Mouse (Mus musculus): ENCODE measurements around the gene Kcnab1. TPM values are rescaled to one million over a fixed set of nuclear protein-coding genes. Genes with fewer than 3 reads are reported as not detected.
A peak's percentile ranks its signal among the peaks of the same experiment; 100 is the strongest.

Kcnab1 gene
- polyA plus RNA-seq, 1 experiment from 2014 or later: 5.6 TPM

- no peak for ATAC-seq (ENCODE audit: insufficient number of reproducible peaks, insufficient read depth, low FRiP score, low TSS enrichment)
- 68% methylated on average over 1 of the region's 1 CpGs for WGBS
- no peaks in the 10 kb centered on the region for H3K36me3 ChIP-seq
- no peak overlapping the region for H3K27ac ChIP-seq
- no peak overlapping the region for H3K4me2 ChIP-seq (replicated peaks)
- H3K9me3 ChIP-seq: no peaks in the 10 kb centered on the region
- H3K27me3 ChIP-seq: no peaks in the 10 kb centered on the region
- H3K9ac ChIP-seq: no peak overlapping the region
- H3K4me1 ChIP-seq: no peaks in the 10 kb centered on the region
- no peak overlapping the region for H3K4me3 ChIP-seq
These were observed 164.1 kb downstream of the Kcnab1 start for GRCm38 (mm10) chr3:65273317-65273716.

- WGBS: 71% methylated on average over 10 of the region's 10 CpGs
- no peaks in the 10 kb centered on the region for H3K27me3 ChIP-seq
- H3K27ac ChIP-seq: no peak overlapping the region
- H3K9ac ChIP-seq: no peak overlapping the region
- ATAC-seq (ENCODE audit: insufficient number of reproducible peaks, insufficient read depth, low FRiP score, low TSS enrichment): no peak
- no peaks in the 10 kb centered on the region for H3K9me3 ChIP-seq
- no peak overlapping the region for H3K4me2 ChIP-seq (replicated peaks)
- no peaks in the 10 kb centered on the region for H3K4me1 ChIP-seq
- no peaks in the 10 kb centered on the region for H3K36me3 ChIP-seq
- H3K4me3 ChIP-seq: no peak overlapping the region
These were observed 168.6 kb downstream of the Kcnab1 start for GRCm38 (mm10) chr3:65277777-65278176.

GRCm38 (mm10) chr3:65283366-65283765, 174.2 kb downstream of the Kcnab1 start:
- no peaks in the 10 kb centered on the region for H3K27me3 ChIP-seq
- H3K4me1 ChIP-seq: no peaks in the 10 kb centered on the region
- WGBS: 66% methylated on average over 2 of the region's 2 CpGs
- H3K9ac ChIP-seq: no peak overlapping the region
- no peak overlapping the region for H3K4me2 ChIP-seq (replicated peaks)
- H3K27ac ChIP-seq: no peak overlapping the region
- no peaks in the 10 kb centered on the region for H3K36me3 ChIP-seq
- H3K4me3 ChIP-seq: no peak overlapping the region
- no peaks in the 10 kb centered on the region for H3K9me3 ChIP-seq
- ATAC-seq (ENCODE audit: insufficient number of reproducible peaks, insufficient read depth, low FRiP score, low TSS enrichment): no peak

- Histone ChIP-seq H3K4me2 (replicated peaks) (no peak overlapping the region), H3K9me3 (no peaks in the 10 kb centered on the region), H3K4me1 (no peaks in the 10 kb centered on the region), H3K9ac (no peak overlapping the region), H3K36me3 (no peaks in the 10 kb centered on the region), H3K4me3 (no peak overlapping the region), H3K27ac (no peak overlapping the region), H3K27me3 (no peaks in the 10 kb centered on the region)
- ATAC-seq (ENCODE audit: insufficient number of reproducible peaks, insufficient read depth, low FRiP score, low TSS enrichment): no peak
- WGBS: 75% methylated on average over 2 of the region's 2 CpGs
These were observed 179.8 kb downstream of the Kcnab1 start for GRCm38 (mm10) chr3:65288994-65289393.

GRCm38 (mm10) chr3:65296996-65297395, 187.8 kb downstream of the Kcnab1 start:
- H3K27ac ChIP-seq: no peak overlapping the region
- H3K9ac ChIP-seq: no peak overlapping the region
- no peak overlapping the region for H3K4me2 ChIP-seq (replicated peaks)
- 27% methylated on average over 4 of the region's 4 CpGs for WGBS
- H3K27me3 ChIP-seq: no peaks in the 10 kb centered on the region
- H3K36me3 ChIP-seq: no peaks in the 10 kb centered on the region
- no peak for ATAC-seq (ENCODE audit: insufficient number of reproducible peaks, insufficient read depth, low FRiP score, low TSS enrichment)
- no peak overlapping the region for H3K4me3 ChIP-seq
- H3K9me3 ChIP-seq: no peaks in the 10 kb centered on the region
- no peaks in the 10 kb centered on the region for H3K4me1 ChIP-seq

- ATAC-seq (ENCODE audit: insufficient number of reproducible peaks, insufficient read depth, low FRiP score, low TSS enrichment): no peak
- no peak overlapping the region for H3K4me2 ChIP-seq (replicated peaks)
- no peaks in the 10 kb centered on the region for H3K36me3 ChIP-seq
- WGBS: 88% methylated on average over 4 of the region's 4 CpGs
- no peak overlapping the region for H3K27ac ChIP-seq
- no peak overlapping the region for H3K4me3 ChIP-seq
- H3K27me3 ChIP-seq: no peaks in the 10 kb centered on the region
- no peak overlapping the region for H3K9ac ChIP-seq
- H3K4me1 ChIP-seq: no peaks in the 10 kb centered on the region
- H3K9me3 ChIP-seq: no peaks in the 10 kb centered on the region
These were observed 190.0 kb downstream of the Kcnab1 start for GRCm38 (mm10) chr3:65299205-65299604.

GRCm38 (mm10) chr3:65301531-65301930, 192.3 kb downstream of the Kcnab1 start:
- H3K4me3 ChIP-seq: no peak overlapping the region
- H3K4me1 ChIP-seq: no peaks in the 10 kb centered on the region
- no peak overlapping the region for H3K9ac ChIP-seq
- H3K4me2 ChIP-seq (replicated peaks): no peak overlapping the region
- ATAC-seq (ENCODE audit: insufficient number of reproducible peaks, insufficient read depth, low FRiP score, low TSS enrichment): no peak
- H3K9me3 ChIP-seq: no peaks in the 10 kb centered on the region
- WGBS: 66% methylated on average over 3 of the region's 3 CpGs
- H3K27ac ChIP-seq: no peak overlapping the region
- H3K27me3 ChIP-seq: no peaks in the 10 kb centered on the region
- no peaks in the 10 kb centered on the region for H3K36me3 ChIP-seq

- H3K36me3 ChIP-seq: no peaks in the 10 kb centered on the region
- WGBS: 18% methylated on average over 5 of the region's 5 CpGs
- H3K27me3 ChIP-seq: no peaks in the 10 kb centered on the region
- H3K4me2 ChIP-seq (replicated peaks): no peak overlapping the region
- no peak overlapping the region for H3K9ac ChIP-seq
- H3K4me1 ChIP-seq: no peaks in the 10 kb centered on the region
- no peak overlapping the region for H3K4me3 ChIP-seq
- H3K27ac ChIP-seq: no peak overlapping the region
- ATAC-seq (ENCODE audit: insufficient number of reproducible peaks, insufficient read depth, low FRiP score, low TSS enrichment): no peak
- no peaks in the 10 kb centered on the region for H3K9me3 ChIP-seq
These were observed 193.4 kb downstream of the Kcnab1 start for GRCm38 (mm10) chr3:65302559-65302958.

GRCm38 (mm10) chr3:65315837-65316236, 206.7 kb downstream of the Kcnab1 start:
- Histone ChIP-seq H3K4me1 (no peaks in the 10 kb centered on the region), H3K9ac (no peak overlapping the region), H3K36me3 (no peaks in the 10 kb centered on the region), H3K4me3 (no peak overlapping the region), H3K27ac (no peak overlapping the region), H3K4me2 (replicated peaks) (no peak overlapping the region), H3K27me3 (no peaks in the 10 kb centered on the region), H3K9me3 (no peaks in the 10 kb centered on the region)
- ATAC-seq (ENCODE audit: insufficient number of reproducible peaks, insufficient read depth, low FRiP score, low TSS enrichment): no peak
- 75% methylated on average over 6 of the region's 6 CpGs for WGBS

- ATAC-seq (ENCODE audit: insufficient number of reproducible peaks, insufficient read depth, low FRiP score, low TSS enrichment): no peak
These were observed 207.6 kb downstream of the Kcnab1 start for GRCm38 (mm10) chr3:65316738-65317137.

GRCm38 (mm10) chr3:65317876-65318537, 208.8 kb downstream of the Kcnab1 start:
- H3K9ac ChIP-seq: no peak overlapping the region
- no peak overlapping the region for H3K4me2 ChIP-seq (replicated peaks)
- no peaks in the 10 kb centered on the region for H3K27me3 ChIP-seq
- 39% methylated on average over 10 of the region's 10 CpGs for WGBS
- no peak overlapping the region for H3K4me3 ChIP-seq
- H3K4me1 ChIP-seq: no peaks in the 10 kb centered on the region
- H3K9me3 ChIP-seq: no peaks in the 10 kb centered on the region
- H3K27ac ChIP-seq: no peak overlapping the region
- ATAC-seq (ENCODE audit: insufficient number of reproducible peaks, insufficient read depth, low FRiP score, low TSS enrichment): 0 out of 2 replicates have a peak, but pooled peaks have one; percentile 28
- H3K36me3 ChIP-seq: no peaks in the 10 kb centered on the region

More at GRCm38 (mm10) chr3:65316738-65317137, 207.6 kb downstream of the Kcnab1 start:
- Histone ChIP-seq H3K4me2 (replicated peaks) (no peak overlapping the region), H3K36me3 (no peaks in the 10 kb centered on the region), H3K9me3 (no peaks in the 10 kb centered on the region), H3K27ac (no peak overlapping the region), H3K4me1 (no peaks in the 10 kb centered on the region), H3K4me3 (no peak overlapping the region), H3K27me3 (no peaks in the 10 kb centered on the region), H3K9ac (no peak overlapping the region)

- no peak for ATAC-seq (ENCODE audit: insufficient number of reproducible peaks, insufficient read depth, low FRiP score, low TSS enrichment)
- 64% methylated on average over 7 of the region's 7 CpGs for WGBS
- Histone ChIP-seq H3K9ac (no peak overlapping the region), H3K27me3 (no peaks in the 10 kb centered on the region), H3K4me1 (no peaks in the 10 kb centered on the region), H3K4me2 (replicated peaks) (no peak overlapping the region), H3K27ac (no peak overlapping the region), H3K9me3 (no peaks in the 10 kb centered on the region), H3K36me3 (no peaks in the 10 kb centered on the region), H3K4me3 (no peak overlapping the region)
These were observed 210.2 kb downstream of the Kcnab1 start for GRCm38 (mm10) chr3:65319248-65320008.

Measured in embryonic facial prominence, embryonic 12.5 days (tissue).